Mouse (Mus musculus): Measurements from ENCODE around the gene Esp6. TPM values are rescaled to one million over a fixed set of nuclear protein-coding genes. Genes with fewer than 3 reads are reported as not detected.
"Not testable (repeated sequence)": the region's sequence is repeated elsewhere in the genome, so short reads cannot be mapped to it uniquely, and the experiment has no call there.

Gene Esp6
- polyA plus RNA-seq (2011; ENCODE audit: insufficient read length, low read depth, missing spikeins): not detected in 2 replicates

DNA sequence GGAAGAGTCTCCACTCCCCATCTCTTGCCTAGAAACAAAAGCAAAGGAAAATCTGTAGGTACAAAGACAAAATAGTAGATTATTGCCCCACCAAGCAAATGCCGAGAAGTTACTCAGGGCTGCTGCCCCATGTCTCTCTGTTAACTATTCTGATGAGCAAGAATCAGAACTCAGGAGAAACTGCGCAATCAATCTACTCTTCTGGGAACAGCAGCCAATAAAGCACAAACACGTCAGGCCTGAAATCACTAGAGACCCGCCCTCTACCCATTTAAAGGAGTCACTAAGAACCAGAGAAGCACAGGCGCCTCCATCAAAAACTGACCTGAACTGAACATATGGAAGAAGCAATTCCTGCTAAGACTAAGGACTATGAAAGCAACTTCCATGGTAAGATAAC lies at the start of gene Esp6:
TSS of gene Esp6 (plus strand) at position 301 of the 400 bp plus-strand sequence.
- H3K4me3 ChIP-seq (ENCODE audit: insufficient read depth, low read length): no peak within 1 kb of the TSS
- no peak within 1 kb of the TSS for H3K27ac ChIP-seq (ENCODE audit: insufficient read depth, low read length)
- H3K4me1 ChIP-seq (ENCODE audit: control insufficient read depth, insufficient read depth, low read length): no peaks in the 10 kb centered on the region
- no peak for TF ChIP-seq CTCF (IDR thresholded peaks at IDR 0.05; ENCODE audit: borderline replicate concordance, insufficient read depth, low read length)
- TF ChIP-seq POLR2A (IDR thresholded peaks at IDR 0.05; ENCODE audit: low read depth, low read length): no peak

DNA sequence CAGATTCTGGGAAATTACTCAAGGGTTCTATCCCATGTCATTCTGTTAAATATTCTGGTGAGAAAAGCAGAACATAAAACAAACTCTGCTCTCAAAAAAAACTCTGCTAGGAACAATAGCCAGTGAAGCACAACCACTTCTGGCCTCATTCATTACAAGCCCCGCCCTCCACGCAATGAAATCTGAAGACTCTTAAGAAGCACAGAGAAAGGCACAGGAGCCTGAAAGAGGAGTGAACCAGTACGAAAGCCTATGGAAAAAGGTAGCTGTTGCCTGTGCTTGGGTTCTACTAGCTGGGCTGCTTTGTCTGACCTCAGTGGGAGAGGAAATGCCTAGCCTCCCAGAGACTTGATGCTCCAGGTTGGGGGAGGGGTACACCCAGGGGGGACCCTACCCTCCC lies 41.5 kb upstream of the Esp6 start, which contains the start of gene Esp8:
TSS of gene Esp8 (plus strand) at position 205 of the 400 bp plus-strand sequence.
- H3K27ac ChIP-seq (ENCODE audit: insufficient read depth, low read length): no peak within 1 kb of the TSS
- no peak for TF ChIP-seq CTCF (IDR thresholded peaks at IDR 0.05; ENCODE audit: borderline replicate concordance, insufficient read depth, low read length)
- no peak for TF ChIP-seq POLR2A (IDR thresholded peaks at IDR 0.05; ENCODE audit: low read depth, low read length)
- no peak within 1 kb of the TSS for H3K4me3 ChIP-seq (ENCODE audit: insufficient read depth, low read length)
- H3K4me1 ChIP-seq (ENCODE audit: control insufficient read depth, insufficient read depth, low read length): no peaks in the 10 kb centered on the region

DNA sequence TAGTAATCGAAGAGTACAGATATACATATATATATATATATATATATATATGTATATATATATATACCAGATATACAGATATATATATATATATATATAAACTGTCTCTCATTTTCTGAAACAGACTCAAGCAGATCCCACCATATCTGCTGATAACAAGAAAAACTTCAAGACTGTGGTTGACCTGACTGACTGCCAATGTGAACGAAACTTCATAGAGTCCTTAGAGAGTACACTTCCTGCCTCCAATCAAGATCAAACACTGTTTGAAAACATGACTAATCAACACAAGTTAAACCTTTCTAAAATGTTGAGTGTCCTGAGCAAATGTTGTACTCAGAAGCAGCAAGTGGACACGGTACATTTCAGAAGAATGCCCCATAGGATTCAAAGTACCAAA lies 31.5 kb upstream of the Esp6 start:
- TF ChIP-seq CTCF (IDR thresholded peaks at IDR 0.05; ENCODE audit: borderline replicate concordance, insufficient read depth, low read length): no peak
- no peak for TF ChIP-seq POLR2A (IDR thresholded peaks at IDR 0.05; ENCODE audit: low read depth, low read length)
- H3K4me1 ChIP-seq (ENCODE audit: control insufficient read depth, insufficient read depth, low read length): no peaks in the 10 kb centered on the region
- no peak overlapping the region for H3K27ac ChIP-seq (ENCODE audit: insufficient read depth, low read length)
- H3K4me3 ChIP-seq (ENCODE audit: insufficient read depth, low read length): no peak overlapping the region

DNA sequence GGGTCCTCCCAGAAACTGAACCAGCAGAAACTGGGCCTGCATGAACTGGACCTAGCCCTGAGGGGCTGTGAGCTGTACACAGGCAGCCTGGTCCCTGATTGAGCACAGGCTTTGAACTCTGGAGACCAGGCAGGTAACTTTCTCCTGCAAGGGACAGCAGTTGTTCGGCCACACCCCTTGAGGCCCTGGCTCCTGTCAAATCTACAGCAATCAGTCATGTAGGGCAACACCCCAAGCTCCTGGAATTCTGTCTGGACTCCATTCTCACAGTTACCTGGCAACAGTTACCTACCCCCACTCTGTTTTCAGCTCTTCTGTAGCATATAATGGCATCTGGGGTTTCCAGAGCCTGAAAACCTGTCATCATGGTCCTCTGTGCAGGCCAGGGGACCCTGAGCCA lies 30.2 kb upstream of the Esp6 start:
- Histone ChIP-seq H3K27ac (ENCODE audit: insufficient read depth, low read length) (no peak overlapping the region), H3K4me3 (ENCODE audit: insufficient read depth, low read length) (no peak overlapping the region), H3K4me1 (ENCODE audit: control insufficient read depth, insufficient read depth, low read length) (no peaks in the 10 kb centered on the region)
- no peak for TF ChIP-seq POLR2A (IDR thresholded peaks at IDR 0.05; ENCODE audit: low read depth, low read length)
- TF ChIP-seq CTCF (IDR thresholded peaks at IDR 0.05; ENCODE audit: borderline replicate concordance, insufficient read depth, low read length): no peak

DNA sequence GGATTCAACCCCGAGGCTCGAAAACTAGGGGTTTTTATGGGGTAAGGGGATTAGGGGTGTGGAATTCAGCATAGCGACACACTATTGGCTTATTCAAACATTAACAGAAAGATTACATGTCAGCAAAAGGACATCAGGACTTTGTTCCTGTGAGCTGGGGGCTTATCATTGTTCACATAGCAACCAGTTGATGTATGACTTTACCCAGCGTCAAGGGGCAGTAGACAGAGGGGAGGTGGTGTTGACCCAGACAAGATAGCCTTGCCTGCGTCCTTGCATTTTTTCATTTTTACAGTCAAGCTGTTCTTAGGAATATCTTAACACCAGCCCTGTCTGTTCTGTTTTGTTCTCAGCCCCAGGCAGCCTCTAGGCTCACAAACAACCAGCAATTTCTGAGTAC lies 14.3 kb upstream of the Esp6 start:
- not testable (repeated sequence) for H3K27ac ChIP-seq (ENCODE audit: insufficient read depth, low read length); H3K4me3 ChIP-seq (ENCODE audit: insufficient read depth, low read length); H3K4me1 ChIP-seq (ENCODE audit: control insufficient read depth, insufficient read depth, low read length)

DNA sequence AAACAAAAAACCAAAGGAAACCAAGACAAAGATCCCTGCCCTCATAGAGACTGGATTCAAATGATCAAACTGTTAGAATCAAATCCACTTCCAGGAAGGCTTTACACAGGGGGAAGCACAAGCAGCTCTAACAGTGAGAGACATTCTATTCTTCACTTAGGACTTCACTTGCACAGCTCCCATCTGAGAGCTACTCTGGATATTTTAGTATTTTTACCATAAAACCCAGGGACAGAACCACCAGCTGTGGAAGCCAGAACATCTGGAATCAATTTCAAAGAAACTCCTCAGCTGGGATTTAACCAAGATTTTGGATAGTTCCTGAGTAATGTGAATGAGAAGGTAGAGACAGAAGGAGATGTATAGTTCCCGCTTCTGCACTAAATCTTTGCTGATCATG lies 7.8 kb upstream of the Esp6 start:
- no peak overlapping the region for H3K4me3 ChIP-seq (ENCODE audit: insufficient read depth, low read length)
- H3K4me1 ChIP-seq (ENCODE audit: control insufficient read depth, insufficient read depth, low read length): no peaks in the 10 kb centered on the region
- TF ChIP-seq CTCF (IDR thresholded peaks at IDR 0.05; ENCODE audit: borderline replicate concordance, insufficient read depth, low read length): no peak
- TF ChIP-seq POLR2A (IDR thresholded peaks at IDR 0.05; ENCODE audit: low read depth, low read length): no peak
- no peak overlapping the region for H3K27ac ChIP-seq (ENCODE audit: insufficient read depth, low read length)

DNA sequence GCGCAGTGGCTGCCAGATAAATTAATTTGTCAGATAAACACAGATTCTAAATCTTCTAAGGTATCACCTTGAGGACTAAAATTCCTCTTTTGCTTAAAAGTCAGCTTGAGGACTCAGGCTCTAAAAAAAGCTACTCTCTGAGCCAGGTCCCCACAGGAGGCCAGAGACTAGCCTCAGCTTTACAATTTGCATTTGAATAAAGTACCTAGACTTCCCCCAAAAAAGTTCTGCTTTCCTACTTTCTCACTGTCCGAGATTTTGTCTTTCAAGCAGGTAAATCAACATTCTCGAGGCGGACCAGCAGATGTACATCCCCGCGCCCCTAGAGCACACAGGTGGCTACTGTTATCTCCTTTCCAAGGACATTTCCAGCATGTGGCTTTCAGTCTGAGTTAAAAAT lies 22.6 kb downstream of the Esp6 start:
- H3K4me3 ChIP-seq (ENCODE audit: insufficient read depth, low read length); H3K4me1 ChIP-seq (ENCODE audit: control insufficient read depth, insufficient read depth, low read length): not testable (repeated sequence)

DNA sequence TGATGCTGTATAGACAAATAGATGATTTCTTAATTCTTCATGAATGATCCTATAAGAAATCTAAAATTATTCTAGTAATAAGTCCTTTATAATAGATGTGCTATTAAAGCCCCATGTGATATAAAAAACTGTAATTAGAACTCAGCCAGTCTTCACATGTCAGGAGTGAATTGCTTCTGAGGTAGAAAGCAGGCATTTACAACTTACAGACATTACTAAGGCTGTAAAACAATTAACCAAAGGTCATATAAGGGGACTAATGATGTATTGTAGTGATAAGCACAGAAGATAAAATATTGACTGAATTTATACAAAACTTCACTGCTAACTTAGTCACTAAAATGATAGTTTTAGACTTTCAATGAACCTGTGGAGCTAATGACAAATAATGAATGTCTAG lies 30.0 kb downstream of the Esp6 start:
- Histone ChIP-seq H3K4me3 (ENCODE audit: insufficient read depth, low read length) (no peak overlapping the region), H3K4me1 (ENCODE audit: control insufficient read depth, insufficient read depth, low read length) (no peaks in the 10 kb centered on the region), H3K27ac (ENCODE audit: insufficient read depth, low read length) (no peak overlapping the region)
- TF ChIP-seq CTCF (IDR thresholded peaks at IDR 0.05; ENCODE audit: borderline replicate concordance, insufficient read depth, low read length): no peak
- no peak for TF ChIP-seq POLR2A (IDR thresholded peaks at IDR 0.05; ENCODE audit: low read depth, low read length)

More for the DNA sequence above, 22.6 kb downstream of the Esp6 start:
- not testable (repeated sequence) for H3K27ac ChIP-seq (ENCODE audit: insufficient read depth, low read length)

DNA sequence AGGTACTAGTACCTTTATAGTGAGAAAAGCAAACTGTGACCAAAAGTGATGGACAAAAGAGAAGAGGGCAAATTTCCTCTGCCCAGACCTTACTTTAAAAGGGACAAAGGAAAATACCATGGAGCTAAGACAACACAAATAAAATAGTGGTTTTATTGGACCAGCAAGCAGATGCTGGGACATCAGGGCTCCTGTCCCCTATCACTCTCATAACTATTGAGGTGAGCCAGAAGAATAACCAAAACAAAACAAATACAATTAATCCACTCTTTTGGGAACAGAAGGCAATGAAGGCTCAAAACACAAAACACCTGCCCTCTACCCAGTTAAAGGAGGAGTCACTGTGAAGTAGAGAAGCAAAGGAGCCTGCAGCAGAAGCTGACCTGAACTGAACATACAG lies 37.0 kb downstream of the Esp6 start, which contains the start of gene Esp4:
TSS of gene Esp4 (plus strand) at position 301 of the 400 bp plus-strand sequence.
- TF ChIP-seq CTCF (IDR thresholded peaks at IDR 0.05; ENCODE audit: borderline replicate concordance, insufficient read depth, low read length): no peak
- TF ChIP-seq POLR2A (IDR thresholded peaks at IDR 0.05; ENCODE audit: low read depth, low read length): no peak
- Histone ChIP-seq H3K4me1 (ENCODE audit: control insufficient read depth, insufficient read depth, low read length) (no peaks in the 10 kb centered on the region), H3K27ac (ENCODE audit: insufficient read depth, low read length) (no peak within 1 kb of the TSS), H3K4me3 (ENCODE audit: insufficient read depth, low read length) (no peak within 1 kb of the TSS)

Other genes with a start within 250 kb of the Esp6 start
- not detected in 2 replicates for gene Crisp1, start 242.3 kb upstream of the Esp6 start, polyA plus RNA-seq (2011; ENCODE audit: insufficient read length, low read depth, missing spikeins)
- gene Esp8, start 41.5 kb upstream of the Esp6 start, polyA plus RNA-seq (2011; ENCODE audit: insufficient read length, low read depth, missing spikeins): not detected in 2 replicates
- not detected in 2 replicates for gene Esp4, start 37.1 kb downstream of the Esp6 start, polyA plus RNA-seq (2011; ENCODE audit: insufficient read length, low read depth, missing spikeins)
- gene Esp3, start 70.6 kb downstream of the Esp6 start, polyA plus RNA-seq (2011; ENCODE audit: insufficient read length, low read depth, missing spikeins): not detected in 2 replicates
- gene Esp1, start 165.6 kb downstream of the Esp6 start, polyA plus RNA-seq (2011; ENCODE audit: insufficient read length, low read depth, missing spikeins): not detected in 2 replicates
- gene Crisp2, start 245.5 kb downstream of the Esp6 start, polyA plus RNA-seq (2011; ENCODE audit: insufficient read length, low read depth, missing spikeins): 0.40 TPM in 1 of 2 replicates, not detected in the other
- gene Rhag, start 249.6 kb downstream of the Esp6 start, polyA plus RNA-seq (2011; ENCODE audit: insufficient read length, low read depth, missing spikeins): not detected in 2 replicates